Mouse (Mus musculus): ENCODE measurements around the gene Sirt7. TPM values are rescaled to one million over a fixed set of nuclear protein-coding genes. Genes with fewer than 3 reads are reported as not detected.

Sirt7 gene
- polyA plus RNA-seq, 1 experiment from 2014 or later = 39.4 TPM

DNA sequence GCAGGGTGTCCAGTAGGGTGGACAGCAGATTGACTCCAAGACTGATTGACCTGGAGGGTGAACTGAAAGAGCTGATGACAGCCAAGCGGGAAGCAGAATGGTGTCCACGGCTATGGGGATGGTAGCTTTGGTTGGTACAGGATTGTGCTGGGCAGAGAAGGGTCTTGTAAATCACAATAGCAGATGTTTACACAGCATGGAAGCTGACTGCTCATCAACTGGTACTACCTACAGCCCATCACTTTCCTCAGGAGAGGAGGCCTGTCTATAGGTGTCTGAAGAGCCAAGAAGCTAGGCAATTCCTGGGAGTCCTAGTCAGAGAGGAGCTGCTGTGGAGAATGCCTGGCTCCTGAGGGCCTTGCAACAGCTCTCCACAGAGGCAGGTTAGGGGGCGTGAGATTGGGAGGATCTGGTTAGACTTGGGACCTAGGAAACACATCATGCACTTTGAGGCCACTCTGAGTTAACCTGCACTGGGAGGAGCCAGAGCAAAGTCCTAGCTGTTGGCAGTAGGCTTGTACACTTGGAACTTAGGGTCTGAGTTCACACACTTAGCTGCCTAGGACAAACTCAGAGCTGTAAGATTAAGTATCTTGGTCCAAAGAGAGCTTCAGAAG lies 48.6 kb downstream of the Sirt7 start:
- Histone ChIP-seq H3K9ac (ENCODE audit: low read depth, low read length) (no peak overlapping the region), H3K4me1 (ENCODE audit: control insufficient read depth, insufficient read depth, low read depth, low read length) (peaks cover 33% of the 10 kb centered on the region), H3K27ac (ENCODE audit: low read depth, low read length) (no peak overlapping the region), H3K36me3 (ENCODE audit: control insufficient read depth, insufficient read depth, low read length) (peaks cover 26% of the 10 kb centered on the region), H3K4me3 (ENCODE audit: low read length) (no peak overlapping the region), H3K4me2 (ENCODE audit: low read length) (no peak overlapping the region), H3K9me3 (ENCODE audit: control insufficient read depth, low read length) (no peaks in the 10 kb centered on the region), H3K27me3 (replicated peaks; ENCODE audit: control insufficient read depth, insufficient read depth, low read length) (no peaks in the 10 kb centered on the region)
- no peak for ATAC-seq
- 80% methylated on average over 3 of the region's 3 CpGs for WGBS

DNA sequence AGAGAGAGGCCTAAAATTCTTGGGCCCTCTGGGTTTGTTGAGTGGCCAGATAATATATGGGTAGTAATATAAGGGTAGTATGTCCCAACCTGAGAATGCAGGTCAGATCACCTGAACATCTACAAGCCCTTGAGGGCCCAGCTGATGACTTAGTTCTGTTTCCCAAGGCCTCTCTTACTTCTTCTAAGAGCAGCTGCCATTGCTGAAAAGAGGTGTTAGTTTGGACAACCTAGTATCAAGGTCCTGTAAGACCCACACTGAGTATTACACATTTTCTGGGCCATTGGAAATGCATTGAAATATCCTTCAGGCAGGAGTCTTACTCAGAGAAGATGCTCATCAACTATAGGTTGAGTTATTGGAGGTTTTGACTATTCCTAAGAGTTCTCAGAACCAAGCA lies 49.1 kb downstream of the Sirt7 start:
- Histone ChIP-seq H3K4me2 (ENCODE audit: low read length) (no peak overlapping the region), H3K9ac (ENCODE audit: low read depth, low read length) (no peak overlapping the region), H3K4me3 (ENCODE audit: low read length) (no peak overlapping the region), H3K27ac (ENCODE audit: low read depth, low read length) (no peak overlapping the region), H3K36me3 (ENCODE audit: control insufficient read depth, insufficient read depth, low read length) (peaks cover 27% of the 10 kb centered on the region), H3K27me3 (replicated peaks; ENCODE audit: control insufficient read depth, insufficient read depth, low read length) (no peaks in the 10 kb centered on the region), H3K4me1 (ENCODE audit: control insufficient read depth, insufficient read depth, low read depth, low read length) (peaks cover 38% of the 10 kb centered on the region), H3K9me3 (ENCODE audit: control insufficient read depth, low read length) (no peaks in the 10 kb centered on the region)
- no peak for ATAC-seq

DNA sequence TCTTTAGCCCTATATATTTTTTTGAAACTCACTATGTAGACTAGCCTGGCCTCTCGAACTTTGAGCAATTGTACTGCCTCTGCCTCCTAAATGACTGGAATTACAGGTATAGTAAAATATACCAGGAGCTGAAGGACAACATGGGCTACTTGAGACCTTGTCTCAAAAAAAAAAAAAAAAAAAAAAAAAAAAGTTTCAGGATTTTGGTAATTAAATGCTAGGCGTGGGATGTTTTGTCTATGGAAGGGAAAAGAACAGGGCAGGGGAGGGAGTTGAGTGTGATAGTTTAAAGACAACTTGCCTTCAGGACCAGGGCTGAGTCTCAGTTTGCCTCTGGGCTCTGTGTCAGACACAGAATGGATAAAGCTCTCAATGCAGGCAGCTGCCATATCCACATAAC lies 50.0 kb downstream of the Sirt7 start:
- Histone ChIP-seq H3K4me2 (ENCODE audit: low read length) (no peak overlapping the region), H3K27ac (ENCODE audit: low read depth, low read length) (no peak overlapping the region), H3K9ac (ENCODE audit: low read depth, low read length) (no peak overlapping the region), H3K4me3 (ENCODE audit: low read length) (no peak overlapping the region), H3K9me3 (ENCODE audit: control insufficient read depth, low read length) (no peaks in the 10 kb centered on the region), H3K4me1 (ENCODE audit: control insufficient read depth, insufficient read depth, low read depth, low read length) (peaks cover 32% of the 10 kb centered on the region), H3K36me3 (ENCODE audit: control insufficient read depth, insufficient read depth, low read length) (peaks cover 34% of the 10 kb centered on the region), H3K27me3 (replicated peaks; ENCODE audit: control insufficient read depth, insufficient read depth, low read length) (no peaks in the 10 kb centered on the region)
- ATAC-seq = no peak
- 88% methylated on average over 2 of the region's 2 CpGs for WGBS

DNA sequence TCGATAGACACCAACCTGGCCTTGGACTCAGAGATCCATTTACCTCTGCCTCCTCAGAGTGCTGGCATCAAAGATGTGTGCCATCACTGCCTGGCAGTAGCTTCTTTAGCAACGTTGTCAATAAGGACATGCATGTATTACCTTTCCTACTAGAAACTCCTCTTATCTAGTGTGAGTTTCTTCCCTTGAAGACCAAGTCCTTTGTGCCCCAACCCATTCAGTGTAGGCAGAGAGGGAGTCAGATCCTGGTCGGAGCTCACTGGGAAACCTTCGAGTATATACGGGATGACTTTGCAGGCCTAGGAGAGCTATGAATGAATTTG lies 50.8 kb downstream of the Sirt7 start:
- H3K27ac ChIP-seq (ENCODE audit: low read depth, low read length) = no peak overlapping the region
- H3K36me3 ChIP-seq (ENCODE audit: control insufficient read depth, insufficient read depth, low read length) = peaks cover 29% of the 10 kb centered on the region
- 50% methylated on average over 5 of the region's 5 CpGs for WGBS
- H3K9me3 ChIP-seq (ENCODE audit: control insufficient read depth, low read length) = no peaks in the 10 kb centered on the region
- H3K4me1 ChIP-seq (ENCODE audit: control insufficient read depth, insufficient read depth, low read depth, low read length) = peaks cover 24% of the 10 kb centered on the region
- peak overlapping the region; percentile 37 for H3K9ac ChIP-seq (ENCODE audit: low read depth, low read length)
- no peaks in the 10 kb centered on the region for H3K27me3 ChIP-seq (replicated peaks; ENCODE audit: control insufficient read depth, insufficient read depth, low read length)
- H3K4me2 ChIP-seq (ENCODE audit: low read length) = peak overlapping the region; percentile 69
- peak overlapping the region; percentile 69 for H3K4me3 ChIP-seq (ENCODE audit: low read length)
- no peak for ATAC-seq

DNA sequence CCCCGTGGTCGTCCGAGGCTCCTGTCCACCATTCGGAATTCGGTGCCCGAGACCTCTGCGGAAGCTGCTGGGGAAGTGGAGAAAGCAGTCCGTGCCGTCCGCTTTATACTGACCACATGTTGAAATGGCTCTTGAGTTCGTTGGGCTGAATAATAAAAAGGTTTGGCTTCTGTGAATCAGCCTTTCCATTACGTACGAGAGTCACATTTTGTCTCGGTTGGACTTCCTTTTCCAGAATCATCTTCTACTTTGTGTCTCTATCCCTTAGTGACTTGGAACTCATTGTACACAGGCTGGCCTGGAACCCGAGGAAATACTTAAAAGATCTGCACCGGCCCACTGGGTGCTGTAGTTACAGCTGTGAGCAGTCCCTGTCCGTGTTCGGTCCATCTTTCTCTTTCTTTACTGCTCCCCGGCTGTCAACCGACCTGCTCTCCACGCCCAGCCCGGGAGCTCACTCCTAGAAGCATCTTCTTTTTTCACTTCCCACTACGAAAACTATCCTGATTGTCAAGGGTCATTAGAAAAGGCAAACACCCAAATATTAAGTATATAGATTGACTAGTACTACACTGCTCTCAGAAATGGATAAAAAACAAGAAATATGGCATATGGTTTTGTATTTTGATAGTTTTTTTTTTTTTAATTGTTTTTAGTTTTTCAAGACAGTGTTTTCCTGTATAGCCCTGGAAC lies 51.3 kb downstream of the Sirt7 start:
- H3K4me2 ChIP-seq (ENCODE audit: low read length) = peak overlapping the region; percentile 69
- no peaks in the 10 kb centered on the region for H3K9me3 ChIP-seq (ENCODE audit: control insufficient read depth, low read length)
- peak overlapping the region; percentile 85 for H3K27ac ChIP-seq (ENCODE audit: low read depth, low read length)
- no peaks in the 10 kb centered on the region for H3K27me3 ChIP-seq (replicated peaks; ENCODE audit: control insufficient read depth, insufficient read depth, low read length)
- no peak; the same call in 1 of the 2 replicates for ATAC-seq
- peak overlapping the region; percentile 80 for H3K9ac ChIP-seq (ENCODE audit: low read depth, low read length)
- peaks cover 25% of the 10 kb centered on the region for H3K36me3 ChIP-seq (ENCODE audit: control insufficient read depth, insufficient read depth, low read length)
- WGBS = under 1% methylated on average over 23 of the region's 23 CpGs
- H3K4me1 ChIP-seq (ENCODE audit: control insufficient read depth, insufficient read depth, low read depth, low read length) = peaks cover 21% of the 10 kb centered on the region
- peak overlapping the region; percentile 69 for H3K4me3 ChIP-seq (ENCODE audit: low read length)

DNA sequence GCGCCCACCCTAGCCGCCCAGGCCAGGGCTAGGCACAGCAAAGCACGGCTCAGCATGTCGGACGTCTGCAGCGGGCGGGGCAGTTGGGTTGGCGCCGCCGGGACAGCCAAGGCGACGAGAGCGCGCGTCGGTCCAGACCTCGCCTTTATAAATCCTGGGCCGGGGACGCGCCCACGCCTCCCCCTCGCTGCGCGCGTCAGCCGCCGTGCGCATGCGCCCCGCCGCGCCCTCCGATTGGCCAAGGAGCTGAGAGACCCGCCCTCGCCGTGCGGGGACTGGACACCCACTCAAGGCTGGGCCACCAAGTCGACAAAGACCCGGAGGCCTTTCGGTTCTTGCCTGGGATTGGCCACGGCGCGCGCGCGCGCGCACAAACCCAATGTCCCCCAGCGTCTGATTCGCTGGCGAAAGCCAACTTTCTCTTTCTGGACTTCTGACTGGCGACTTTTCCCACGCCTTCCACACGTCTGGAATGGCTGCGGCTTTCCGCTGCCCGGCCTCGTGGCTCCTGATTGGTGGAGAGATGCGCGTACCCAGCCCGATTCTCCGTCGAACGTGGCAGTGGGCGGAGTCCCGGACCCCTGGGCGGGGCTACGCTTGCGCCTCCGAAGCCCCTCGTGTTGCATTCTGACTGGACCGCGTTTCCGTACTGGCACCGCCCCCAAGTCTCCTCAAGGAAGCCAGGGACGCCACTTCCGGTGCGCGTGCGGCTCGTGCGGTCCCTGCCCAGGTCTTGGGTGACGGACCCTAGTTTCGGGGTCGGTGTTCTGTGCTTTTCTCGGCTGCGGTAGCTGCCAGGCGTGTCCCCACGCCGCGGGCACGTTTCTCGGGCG lies 52.1 kb downstream of the Sirt7 start, which contains the start of gene P4hb:
P4hb (minus strand) TSS at position 502 of the 833 bp plus-strand sequence.
- Histone ChIP-seq H3K27me3 (replicated peaks; ENCODE audit: control insufficient read depth, insufficient read depth, low read length) (no peaks in the 10 kb centered on the region), H3K27ac (ENCODE audit: low read depth, low read length) (peak within 1 kb of the TSS; percentile 85), H3K4me1 (ENCODE audit: control insufficient read depth, insufficient read depth, low read depth, low read length) (peaks cover 20% of the 10 kb centered on the region), H3K9ac (ENCODE audit: low read depth, low read length) (peak within 1 kb of the TSS; percentile 81), H3K36me3 (ENCODE audit: control insufficient read depth, insufficient read depth, low read length) (peaks cover 22% of the 10 kb centered on the region), H3K4me2 (ENCODE audit: low read length) (peak within 1 kb of the TSS; percentile 77), H3K9me3 (ENCODE audit: control insufficient read depth, low read length) (no peaks in the 10 kb centered on the region), H3K4me3 (ENCODE audit: low read length) (peak within 1 kb of the TSS; percentile 69)
- under 1% methylated on average over 87 of the region's 94 CpGs for WGBS
- ATAC-seq = peak; percentile 98

DNA sequence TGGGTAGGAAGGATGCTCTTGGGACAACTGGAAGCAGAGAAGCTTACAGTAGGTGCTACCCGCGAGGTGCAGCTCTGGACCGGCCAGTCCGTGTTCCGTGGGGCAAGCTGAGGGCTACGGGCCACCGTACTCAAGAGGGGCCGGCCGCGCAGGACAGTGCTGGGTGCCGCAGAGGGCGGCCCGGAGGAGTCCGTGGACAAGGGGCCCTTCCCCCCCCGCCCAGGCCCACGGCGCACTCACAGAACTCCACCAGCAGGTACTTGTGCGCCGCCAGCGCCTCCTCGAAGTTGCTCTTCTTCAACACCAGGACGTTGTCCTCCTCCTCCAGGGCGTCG lies 52.7 kb downstream of the Sirt7 start:
- peak; percentile 19 for ATAC-seq
- Histone ChIP-seq H3K9me3 (ENCODE audit: control insufficient read depth, low read length) (no peaks in the 10 kb centered on the region), H3K4me2 (ENCODE audit: low read length) (peak overlapping the region; percentile 77), H3K36me3 (ENCODE audit: control insufficient read depth, insufficient read depth, low read length) (peaks cover 20% of the 10 kb centered on the region), H3K4me3 (ENCODE audit: low read length) (peak overlapping the region; percentile 69), H3K27me3 (replicated peaks; ENCODE audit: control insufficient read depth, insufficient read depth, low read length) (no peaks in the 10 kb centered on the region), H3K27ac (ENCODE audit: low read depth, low read length) (peak overlapping the region; percentile 76), H3K4me1 (ENCODE audit: control insufficient read depth, insufficient read depth, low read depth, low read length) (peaks cover 20% of the 10 kb centered on the region), H3K9ac (ENCODE audit: low read depth, low read length) (peak overlapping the region; percentile 81)
- WGBS = 0% methylated on average over 15 of the region's 24 CpGs

DNA sequence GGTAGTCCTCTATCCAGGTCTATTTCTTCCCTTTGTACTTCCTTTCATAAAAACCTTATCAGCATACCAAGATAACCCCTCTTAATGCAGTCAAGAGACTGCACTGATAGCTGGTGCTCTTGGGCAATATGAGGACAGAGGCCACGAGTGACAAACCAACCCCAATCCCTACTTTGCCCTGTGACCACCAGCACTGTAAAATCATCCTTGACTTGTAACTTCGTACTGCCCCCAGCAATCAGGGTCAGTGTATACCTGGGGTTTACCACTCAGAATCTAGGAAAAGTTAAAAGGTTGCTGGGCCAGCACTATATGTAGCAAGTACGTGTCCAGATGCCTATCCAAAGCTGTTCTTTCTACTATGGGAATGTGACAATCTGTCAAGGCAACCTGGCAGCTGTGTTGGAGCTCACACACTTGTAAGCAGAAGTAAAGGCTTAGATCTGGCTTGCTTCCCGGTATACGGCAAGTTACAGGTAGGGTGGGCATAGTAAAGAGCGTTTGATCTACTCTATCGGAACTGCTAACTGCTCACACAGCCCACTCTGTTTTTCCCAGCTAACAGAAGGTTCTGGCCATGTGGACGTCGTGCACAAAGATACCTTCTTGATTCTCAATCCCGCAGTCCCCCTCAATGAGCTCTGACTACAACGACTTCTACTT lies 53.2 kb downstream of the Sirt7 start:
- peaks cover 22% of the 10 kb centered on the region for H3K36me3 ChIP-seq (ENCODE audit: control insufficient read depth, insufficient read depth, low read length)
- H3K9me3 ChIP-seq (ENCODE audit: control insufficient read depth, low read length) = no peaks in the 10 kb centered on the region
- no peak for ATAC-seq

DNA sequence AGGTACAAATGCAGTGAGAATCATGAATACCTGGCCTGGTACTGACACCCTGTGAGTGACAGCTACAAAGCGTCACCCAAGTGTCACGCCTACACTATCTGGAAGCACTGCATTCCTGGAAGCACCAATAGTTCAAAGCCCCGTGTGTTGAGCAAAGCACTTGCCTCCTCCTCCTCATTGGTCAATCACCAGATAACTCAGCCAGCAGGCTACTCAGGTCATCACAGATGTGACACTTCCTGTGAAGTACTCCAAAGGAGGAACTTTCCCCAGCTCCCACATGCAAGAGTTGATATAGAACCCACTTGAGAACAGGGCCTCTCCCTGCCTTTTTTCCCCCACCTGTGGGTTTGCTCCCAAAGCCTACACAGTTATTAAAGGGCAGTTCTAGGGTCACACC lies 53.9 kb downstream of the Sirt7 start:
- Histone ChIP-seq H3K9me3 (ENCODE audit: control insufficient read depth, low read length) (no peaks in the 10 kb centered on the region), H3K4me3 (ENCODE audit: low read length) (no peak overlapping the region)

More for the DNA sequence above, 53.2 kb downstream of the Sirt7 start:
- peak overlapping the region; percentile 77 for H3K4me2 ChIP-seq (ENCODE audit: low read length)
- peaks cover 20% of the 10 kb centered on the region for H3K4me1 ChIP-seq (ENCODE audit: control insufficient read depth, insufficient read depth, low read depth, low read length)
- H3K27me3 ChIP-seq (replicated peaks; ENCODE audit: control insufficient read depth, insufficient read depth, low read length) = no peaks in the 10 kb centered on the region
- peak overlapping the region; percentile 81 for H3K9ac ChIP-seq (ENCODE audit: low read depth, low read length)
- H3K27ac ChIP-seq (ENCODE audit: low read depth, low read length) = peak overlapping the region; percentile 76; the same call in 1 of the 2 replicates
- H3K4me3 ChIP-seq (ENCODE audit: low read length) = peak overlapping the region; percentile 69
- 13% methylated on average over 11 of the region's 11 CpGs for WGBS

More for the DNA sequence above, 53.9 kb downstream of the Sirt7 start:
- Histone ChIP-seq H3K4me1 (ENCODE audit: control insufficient read depth, insufficient read depth, low read depth, low read length) (peaks cover 20% of the 10 kb centered on the region), H3K27me3 (replicated peaks; ENCODE audit: control insufficient read depth, insufficient read depth, low read length) (no peaks in the 10 kb centered on the region), H3K36me3 (ENCODE audit: control insufficient read depth, insufficient read depth, low read length) (peaks cover 25% of the 10 kb centered on the region), H3K9ac (ENCODE audit: low read depth, low read length) (no peak overlapping the region), H3K27ac (ENCODE audit: low read depth, low read length) (no peak overlapping the region), H3K4me2 (ENCODE audit: low read length) (peak overlapping the region; percentile 77; the same call in 1 of the 2 replicates)
- ATAC-seq = no peak
- 86% methylated on average over 3 of the region's 3 CpGs for WGBS
